Mouse (Mus musculus): Measurements from ENCODE around the gene Znrd1as.

Znrd1as gene

DNA sequence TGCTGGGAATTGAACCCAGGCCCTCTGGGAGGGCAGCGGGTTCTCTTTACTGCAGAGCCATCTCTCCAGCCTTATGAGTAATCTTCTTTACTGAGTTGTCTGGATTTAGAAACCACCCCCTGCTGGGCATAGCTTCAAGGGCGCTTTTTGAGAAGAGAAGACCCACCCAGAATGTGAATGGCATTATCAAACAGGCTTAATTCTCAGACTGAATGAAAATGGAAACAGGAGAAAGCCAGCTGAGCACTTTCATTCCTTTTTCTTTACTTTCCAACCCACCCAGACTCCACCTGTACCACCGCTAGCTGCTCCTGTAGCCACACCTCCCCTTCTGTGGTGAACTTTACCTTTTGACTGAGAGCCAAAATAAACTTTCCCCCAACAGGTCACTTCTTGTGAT lies 37.1 kb downstream of the Znrd1as start:
- DNase-seq (ENCODE audit: low read depth, low spot score): no peak

DNA sequence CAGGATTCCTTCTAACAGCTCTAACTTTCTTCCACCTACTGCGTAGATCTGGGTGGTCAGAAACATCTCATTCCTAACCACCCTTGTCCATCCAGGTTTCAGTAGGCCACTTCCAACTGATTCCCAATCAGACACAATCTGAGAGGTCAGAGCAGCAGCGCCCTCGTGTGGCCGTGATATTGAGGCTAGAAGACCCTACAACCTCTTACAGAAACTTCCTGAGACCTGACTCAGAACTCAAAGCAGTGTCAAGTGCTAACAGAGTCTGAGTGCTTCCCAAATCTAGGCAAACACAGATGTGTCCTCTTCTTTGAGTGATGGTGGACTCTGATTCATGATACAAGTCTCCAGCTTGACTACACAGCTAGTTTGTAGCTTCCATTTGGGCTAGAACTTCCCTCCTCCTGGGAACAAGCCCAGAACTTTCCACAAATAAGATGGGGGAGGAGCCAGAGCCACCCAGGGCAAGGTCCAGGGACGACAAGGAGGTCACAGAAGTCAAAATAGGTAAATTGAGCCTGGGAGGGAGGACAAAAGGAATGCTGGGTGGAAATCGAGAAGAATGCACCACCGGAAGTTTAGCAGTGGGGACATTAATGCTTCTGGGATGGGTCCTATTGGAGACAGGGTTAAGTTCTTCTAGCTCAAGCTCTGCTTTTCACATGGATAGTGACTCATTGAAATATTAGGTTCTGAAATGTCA lies 38.8 kb downstream of the Znrd1as start:
- peak; percentile 95 for DNase-seq (ENCODE audit: low read depth, low spot score)

GRCm38 (mm10) chr17:36998477-36998876 lies 40.1 kb downstream of the Znrd1as start:
- no peak for DNase-seq (ENCODE audit: low read depth, low spot score)

DNA sequence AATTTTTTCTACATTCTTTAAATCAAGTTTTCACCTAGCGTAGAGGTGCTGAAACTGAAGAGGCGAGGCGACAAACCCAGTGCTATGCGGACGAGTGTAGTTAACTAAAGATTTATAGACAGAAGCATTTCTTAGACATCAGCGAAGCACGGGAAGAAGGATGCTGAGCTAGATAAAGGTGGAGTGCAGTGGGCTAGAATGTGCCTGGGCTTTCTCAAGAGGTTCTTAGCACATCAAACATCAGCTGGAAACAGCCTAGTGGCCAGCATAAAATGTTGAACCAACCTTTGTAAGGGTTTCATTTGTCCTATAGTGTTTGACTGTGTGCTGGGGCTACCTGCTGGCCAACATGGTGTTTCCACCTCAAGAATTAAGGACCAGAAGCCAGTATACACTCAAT lies 42.5 kb downstream of the Znrd1as start, which contains the start of gene Zfp57:
Gene Zfp57, plus strand, starts transcription at position 301 of the 400 bp plus-strand sequence.
- no peak for DNase-seq (ENCODE audit: low read depth, low spot score)

DNA sequence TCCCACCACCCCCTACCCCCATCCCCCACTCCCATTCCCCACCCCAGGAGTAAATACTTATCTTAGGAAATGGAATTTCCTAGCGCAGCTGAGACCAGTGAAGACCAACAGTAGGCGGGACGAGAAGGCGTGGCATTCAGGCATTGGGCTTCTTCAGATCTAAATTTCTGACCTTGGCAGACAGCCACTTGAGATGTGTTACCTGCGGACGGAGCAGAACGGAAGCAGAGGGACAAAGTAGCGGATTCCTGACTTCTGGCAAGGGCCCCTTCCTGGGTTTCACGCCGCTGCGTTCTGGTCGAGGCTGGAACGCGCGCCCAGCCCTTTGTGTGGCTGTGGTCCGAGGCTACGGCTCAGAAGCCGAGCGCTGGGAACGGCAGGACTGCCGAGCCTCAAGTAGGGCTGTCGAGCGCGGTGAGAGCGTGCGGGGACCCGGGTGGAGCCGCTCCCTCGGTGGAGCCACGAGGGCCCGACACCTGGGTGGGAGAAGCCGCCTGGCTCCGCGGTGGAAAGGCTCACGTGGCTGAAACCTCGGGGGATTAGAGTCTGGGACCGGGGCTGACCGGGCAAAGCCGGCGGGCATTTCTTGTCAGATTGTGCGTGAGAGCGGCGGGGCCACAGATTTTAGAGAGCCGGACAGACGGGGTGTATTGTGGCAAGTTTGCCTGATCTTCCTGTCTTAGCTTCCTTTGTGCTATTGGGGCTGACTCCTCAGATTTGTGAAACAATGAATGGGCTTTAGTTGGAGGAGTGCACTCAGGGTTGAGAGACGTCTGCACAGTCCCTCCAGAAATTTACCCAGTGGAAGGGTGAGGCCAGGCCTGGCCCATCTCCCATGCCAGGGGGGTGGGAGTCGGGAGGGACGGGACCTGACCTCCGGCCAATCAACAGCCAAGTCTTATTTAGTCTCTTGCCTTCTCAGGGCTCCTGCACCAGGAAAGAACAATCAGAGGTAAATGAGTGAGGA lies 44.3 kb downstream of the Znrd1as start:
- DNase-seq (ENCODE audit: low read depth, low spot score): peak; percentile 93

DNA sequence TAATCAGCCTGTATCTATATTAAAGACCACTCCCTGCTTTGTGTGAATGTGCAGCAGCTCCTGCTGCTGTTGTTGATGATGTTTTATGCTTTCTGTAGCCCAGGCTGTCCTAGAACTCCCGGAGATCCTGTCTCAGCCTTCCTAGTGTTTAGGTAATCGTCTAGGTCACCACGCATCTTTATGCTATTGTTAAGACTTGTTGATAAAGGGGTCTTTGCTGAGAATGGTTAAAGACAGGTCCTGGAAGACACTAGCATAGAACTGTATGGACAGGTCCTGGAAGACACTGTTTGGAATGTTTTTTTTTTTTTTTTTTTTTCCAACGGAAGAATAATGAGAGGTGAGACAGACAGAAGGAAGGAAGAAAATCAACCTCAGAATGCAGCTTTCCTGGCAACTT lies 45.0 kb downstream of the Znrd1as start:
- DNase-seq (ENCODE audit: low read depth, low spot score): no peak

- no peak for DNase-seq (ENCODE audit: low read depth, low spot score)
Observed at GRCm38 (mm10) chr17:37008161-37008560, 49.8 kb downstream of the Znrd1as start.

DNA sequence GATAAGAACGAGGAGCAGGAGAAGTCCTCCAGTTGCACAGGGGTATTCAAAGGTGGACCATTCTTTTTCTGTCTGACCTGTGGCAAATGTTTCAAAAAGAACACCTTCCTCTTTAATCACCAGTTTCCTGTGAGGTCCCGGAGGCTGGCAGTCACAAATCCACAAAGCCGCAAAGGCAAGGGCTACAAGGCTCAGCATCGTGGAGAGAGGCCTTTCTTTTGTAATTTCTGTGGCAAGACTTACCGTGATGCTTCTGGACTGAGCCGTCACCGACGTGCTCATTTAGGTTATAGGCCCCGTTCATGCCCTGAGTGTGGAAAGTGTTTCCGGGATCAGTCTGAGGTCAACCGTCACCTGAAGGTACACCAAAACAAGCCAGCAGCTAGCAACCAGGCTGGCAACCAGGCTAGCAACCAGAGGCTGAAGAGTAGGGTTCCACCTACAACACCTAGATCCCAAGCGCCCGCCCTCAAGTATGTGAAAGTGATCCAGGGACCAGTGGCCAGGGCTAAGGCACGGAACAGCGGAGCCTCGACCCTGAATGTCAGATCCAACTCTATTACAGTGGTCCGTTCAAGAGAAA lies 51.2 kb downstream of the Znrd1as start:
- DNase-seq (ENCODE audit: low read depth, low spot score): no peak

DNA sequence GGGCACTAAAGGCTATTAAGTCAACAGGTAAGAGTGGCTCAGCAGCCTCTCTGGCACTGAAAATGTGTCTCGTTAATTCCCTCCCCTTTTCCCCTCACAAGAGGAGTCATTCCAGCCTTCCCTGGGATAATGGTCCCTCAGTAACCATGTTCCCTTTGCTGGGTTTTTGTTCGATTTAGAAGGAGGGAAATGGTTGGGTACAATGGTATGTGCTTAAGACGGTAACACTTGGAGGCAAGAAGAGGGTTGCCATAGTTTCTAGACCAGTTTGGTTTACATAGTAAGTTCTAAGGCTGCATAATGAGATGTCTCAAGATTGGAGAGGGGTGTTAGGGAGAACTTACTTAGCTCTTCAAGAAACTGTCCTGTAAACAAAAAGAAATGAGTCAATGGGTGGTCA lies 53.3 kb downstream of the Znrd1as start:
- no peak for DNase-seq (ENCODE audit: low read depth, low spot score)

DNA sequence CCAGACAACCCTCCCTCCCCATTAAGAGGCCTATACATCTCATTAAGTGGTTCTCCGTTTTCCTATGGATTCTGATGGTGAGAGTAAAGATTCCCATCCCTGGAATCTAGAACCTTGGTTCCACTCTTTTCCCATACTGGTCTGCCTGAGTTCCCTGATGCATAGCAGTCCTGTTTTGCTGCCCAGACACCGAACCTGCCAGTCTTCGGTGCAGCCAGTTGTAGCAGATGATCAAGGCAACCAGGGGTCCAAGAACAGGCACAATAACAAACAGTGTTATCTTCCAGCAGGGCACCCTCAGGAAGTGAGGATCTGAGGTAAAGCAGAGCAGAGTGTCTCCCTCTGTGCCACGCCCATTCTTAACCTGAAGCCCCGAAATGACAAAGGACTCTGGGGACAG lies 53.7 kb downstream of the Znrd1as start:
- no peak for DNase-seq (ENCODE audit: low read depth, low spot score)

Measured in 3T3-L1 (cell line).